Mouse (Mus musculus): ENCODE measurements at regions not wholly inside any gene's neighbourhood (a gene's known extent, or its start where the extent isn't known, plus 50 kb on each side); places are given as distances from the start of the nearest gene placed in this dataset.

- no peaks in the 10 kb centered on the region for H3K79me2 ChIP-seq (replicated peaks; ENCODE audit: control insufficient read depth, extremely low read depth, insufficient read depth, poor library complexity, severe bottlenecking)
- no peak overlapping the region for H3K4me3 ChIP-seq (replicated peaks in 1 of 3; ENCODE audit: low read depth in 2 of 3, low read length in 2 of 3, poor library complexity in 1 of 3)
- no peak for DNase-seq (ENCODE audit: extremely low read depth)
- no peaks in the 10 kb centered on the region for H3K27me3 ChIP-seq (replicated peaks)
- no peak overlapping the region for H3K4me2 ChIP-seq (ENCODE audit: insufficient read depth, low read depth, poor library complexity, severe bottlenecking)
- H3K9ac ChIP-seq (ENCODE audit: insufficient read depth, low read depth) = no peak overlapping the region
- no peaks in the 10 kb centered on the region for H3K36me3 ChIP-seq (replicated peaks in 1 of 2; ENCODE audit: control insufficient read depth in 1 of 2, insufficient read depth in 1 of 2, low read length in 1 of 2)
- H3K27ac ChIP-seq (ENCODE audit: insufficient read depth, low read depth) = no peak overlapping the region
- TF ChIP-seq MEF2A (IDR thresholded peaks at IDR 0.05; ENCODE audit: borderline replicate concordance, low read depth, low read length) = no peak
- TF ChIP-seq NRF1 (IDR thresholded peaks at IDR 0.05; ENCODE audit: low read depth, low read length) = no peak
- TF ChIP-seq POLR2A (IDR thresholded peaks at IDR 0.05; ENCODE audit: low read depth, low read length) = no peak
- no peak for TF ChIP-seq MAX (IDR thresholded peaks at IDR 0.05; ENCODE audit: low read length)
- TF ChIP-seq TCF12 (IDR thresholded peaks at IDR 0.05; ENCODE audit: low read depth, low read length) = no peak
- TF ChIP-seq USF1 (IDR thresholded peaks at IDR 0.05; ENCODE audit: low read depth, low read length) = no peak
- TF ChIP-seq ETS1 (conservative IDR thresholded peaks at IDR 0.05; ENCODE audit: low read depth, low read length) = no peak
- no peak for TF ChIP-seq ZNF384 (IDR thresholded peaks at IDR 0.05; ENCODE audit: low read depth, low read length)
- no peak for TF ChIP-seq BHLHE40 (IDR thresholded peaks at IDR 0.05; ENCODE audit: low read depth, low read length)
- TF ChIP-seq MYC (IDR thresholded peaks at IDR 0.05; ENCODE audit: low read depth, low read length) = no peak
- TF ChIP-seq IRF4 (IDR thresholded peaks at IDR 0.05; ENCODE audit: low read depth, low read length) = no peak
- TF ChIP-seq CTCF (conservative IDR thresholded peaks at IDR 0.05 in 1 of 2, IDR thresholded peaks at IDR 0.05 in 1 of 2; ENCODE audit: low read depth in 2 of 2, low read length in 2 of 2) = no peak
- no peaks in the 10 kb centered on the region for H3K4me1 ChIP-seq (ENCODE audit: control insufficient read depth in 1 of 2, insufficient read depth in 2 of 2)
- dilution Hi-C loops (cut with MboI; ENCODE audit: extremely low pct_ligation_motif_present, extremely low pct_unique_long_range_greater_than_20kb, low sequenced_read_pairs) = no loop called here
- peaks cover 48% of the 10 kb centered on the region for H3K9me3 ChIP-seq (replicated peaks; ENCODE audit: low read length)
- in situ Hi-C loops (cut with MboI; ENCODE audit: low pct_ligation_motif_present, low pct_unique_long_range_greater_than_20kb, low sequenced_read_pairs) = no loop called here
Measured at GRCm38 (mm10) chr7:71100266-71100665, 251.0 kb downstream of the Gm10295 start.

DNA sequence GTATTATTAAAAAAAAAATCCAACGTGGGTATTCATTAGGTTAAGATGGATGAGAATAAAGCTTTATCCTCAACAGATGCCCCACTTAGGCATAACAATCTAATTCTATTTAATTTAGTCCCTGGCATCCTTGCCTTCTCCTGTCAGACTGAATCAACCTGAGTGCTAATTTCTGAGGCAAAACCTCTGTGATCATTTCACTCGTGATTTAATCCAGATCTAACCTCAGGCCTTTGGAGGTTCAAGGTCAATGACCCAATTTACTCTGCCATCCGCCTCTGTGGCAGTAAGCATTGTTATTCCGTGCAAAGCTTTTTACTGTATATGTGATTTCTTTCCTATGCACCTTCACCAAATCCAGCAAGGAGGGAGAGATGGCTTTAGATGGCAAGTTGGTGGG is 253.0 kb downstream of the Gm10295 start:
- no peaks in the 10 kb centered on the region for H3K79me2 ChIP-seq (replicated peaks; ENCODE audit: control insufficient read depth, extremely low read depth, insufficient read depth, poor library complexity, severe bottlenecking)
- in situ Hi-C loops (cut with MboI; ENCODE audit: low pct_ligation_motif_present, low pct_unique_long_range_greater_than_20kb, low sequenced_read_pairs) = no loop called here
- no peaks in the 10 kb centered on the region for H3K36me3 ChIP-seq (replicated peaks in 1 of 2; ENCODE audit: control insufficient read depth in 1 of 2, insufficient read depth in 1 of 2, low read length in 1 of 2)
- H3K4me3 ChIP-seq (replicated peaks in 1 of 3; ENCODE audit: low read depth in 2 of 3, low read length in 2 of 3, poor library complexity in 1 of 3) = no peak overlapping the region
- dilution Hi-C loops (cut with MboI; ENCODE audit: extremely low pct_ligation_motif_present, extremely low pct_unique_long_range_greater_than_20kb, low sequenced_read_pairs) = no loop called here
- H3K27ac ChIP-seq (ENCODE audit: insufficient read depth, low read depth) = no peak overlapping the region
- no peak overlapping the region for H3K9ac ChIP-seq (ENCODE audit: insufficient read depth, low read depth)
- DNase-seq (ENCODE audit: extremely low read depth) = no peak
- TF ChIP-seq RAD21 (IDR thresholded peaks at IDR 0.05; ENCODE audit: low read depth, low read length) (no peak), ZC3H11A (IDR thresholded peaks at IDR 0.05; ENCODE audit: low read depth, low read length) (no peak), ZMIZ1 (IDR thresholded peaks at IDR 0.05; ENCODE audit: low read depth, low read length) (no peak), MAZ (IDR thresholded peaks at IDR 0.05; ENCODE audit: low read depth, low read length) (no peak), NRF1 (IDR thresholded peaks at IDR 0.05; ENCODE audit: low read depth, low read length) (no peak), ZNF384 (IDR thresholded peaks at IDR 0.05; ENCODE audit: low read depth, low read length) (no peak), SIN3A (IDR thresholded peaks at IDR 0.05; ENCODE audit: low read length) (no peak), ETS1 (conservative IDR thresholded peaks at IDR 0.05; ENCODE audit: low read depth, low read length) (no peak), TBP (conservative IDR thresholded peaks at IDR 0.05; ENCODE audit: low read depth, low read length) (no peak), MAX (IDR thresholded peaks at IDR 0.05; ENCODE audit: low read length) (no peak), CTCF (conservative IDR thresholded peaks at IDR 0.05 in 1 of 2, IDR thresholded peaks at IDR 0.05 in 1 of 2; ENCODE audit: low read depth in 2 of 2, low read length in 2 of 2) (no peak)
- H3K27me3 ChIP-seq (replicated peaks) = no peaks in the 10 kb centered on the region
- H3K4me1 ChIP-seq (ENCODE audit: control insufficient read depth in 1 of 2, insufficient read depth in 2 of 2) = no peaks in the 10 kb centered on the region
- no peak overlapping the region for H3K4me2 ChIP-seq (ENCODE audit: insufficient read depth, low read depth, poor library complexity, severe bottlenecking)
- H3K9me3 ChIP-seq (replicated peaks; ENCODE audit: low read length) = peaks cover 48% of the 10 kb centered on the region

All from CH12.LX (cell line).